Mouse (Mus musculus): ENCODE data around the gene Xlr4c.
"Not testable (repeated sequence)": the region's sequence is repeated elsewhere in the genome, so short reads cannot be mapped to it uniquely, and the experiment has no call there.

Gene Xlr4c

DNA sequence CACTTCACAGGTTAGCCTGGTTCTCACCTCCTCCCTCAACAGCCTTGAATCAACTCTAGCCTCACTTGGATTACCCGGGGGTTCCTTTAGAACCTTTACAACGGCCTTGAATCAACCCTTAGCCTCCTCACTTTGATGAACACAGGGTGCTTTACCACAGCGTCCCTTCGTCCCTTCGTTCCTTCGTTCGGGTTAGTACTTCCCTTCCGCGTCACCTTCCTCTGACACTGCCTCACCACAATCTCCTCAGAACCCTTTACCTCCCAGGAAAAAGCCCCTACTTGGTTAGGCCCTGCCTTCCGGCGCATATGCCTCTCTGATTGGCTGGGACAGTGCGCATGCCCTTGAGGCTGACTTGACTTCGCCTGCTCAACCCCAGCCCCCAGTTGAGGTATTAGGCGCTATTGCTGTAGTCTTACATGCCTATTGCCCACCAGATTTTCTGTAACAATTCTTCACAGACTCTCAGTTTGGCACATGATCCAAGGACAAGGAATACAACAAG lies at the start of gene Xlr4c:
Gene Xlr4c, minus strand, starts transcription at position 310 of the 505 bp plus-strand sequence.
- in situ Hi-C loops (cut with MboI, MseI), result loop anchor here (5.0 kb wide), 1 partner anchor 1699 kb away; no protein-coding TSS in a partner anchor

DNA sequence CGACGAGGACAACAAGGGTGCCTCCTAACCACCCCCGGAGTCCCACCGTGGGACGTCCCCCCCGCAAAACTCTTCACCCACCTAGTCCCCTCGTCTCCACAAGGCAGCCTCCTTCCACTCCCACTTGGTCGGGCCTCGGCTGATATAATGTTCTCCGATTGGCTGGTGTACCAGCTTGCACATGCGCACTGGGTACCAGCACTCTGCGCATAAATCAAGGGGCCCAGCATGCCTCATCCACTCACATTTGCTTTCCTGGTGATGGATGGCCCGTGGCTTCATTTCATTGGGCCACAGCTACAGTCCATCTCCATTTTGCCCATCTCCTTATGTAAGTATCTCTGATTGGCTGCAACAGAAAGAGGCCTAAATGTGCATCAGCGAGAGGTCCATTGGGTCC lies 22.3 kb upstream of the Xlr4c start, which contains the start of gene Xlr3c:
Gene Xlr3c, minus strand, starts transcription at position 121 of the 400 bp plus-strand sequence.
- in situ Hi-C loops (cut with MboI, MseI), result not testable (repeated sequence)

DNA sequence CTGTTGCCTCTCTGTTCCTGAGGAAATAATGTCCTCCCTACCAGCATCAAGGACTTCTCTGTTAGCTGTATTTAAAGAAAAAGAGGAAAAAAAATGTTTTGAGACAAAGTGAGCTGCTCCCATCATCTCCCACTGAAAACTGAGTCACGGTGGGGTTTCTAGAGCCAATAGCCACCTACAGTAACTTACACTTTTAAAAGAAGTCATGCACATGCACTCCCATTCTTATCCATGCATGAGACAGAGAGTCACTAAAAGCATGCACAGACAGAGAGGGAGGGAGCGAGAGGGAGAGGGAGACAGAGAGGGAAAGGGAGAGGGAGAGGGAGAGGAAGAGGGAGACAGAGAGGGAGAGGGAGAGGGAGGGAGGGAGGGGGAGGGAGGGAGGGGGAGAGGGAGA lies 19.5 kb upstream of the Xlr4c start:
- in situ Hi-C loops (cut with MboI, MseI), result loop anchor here (5.0 kb wide), 1 partner anchor 1435 kb away; no protein-coding TSS in a partner anchor

DNA sequence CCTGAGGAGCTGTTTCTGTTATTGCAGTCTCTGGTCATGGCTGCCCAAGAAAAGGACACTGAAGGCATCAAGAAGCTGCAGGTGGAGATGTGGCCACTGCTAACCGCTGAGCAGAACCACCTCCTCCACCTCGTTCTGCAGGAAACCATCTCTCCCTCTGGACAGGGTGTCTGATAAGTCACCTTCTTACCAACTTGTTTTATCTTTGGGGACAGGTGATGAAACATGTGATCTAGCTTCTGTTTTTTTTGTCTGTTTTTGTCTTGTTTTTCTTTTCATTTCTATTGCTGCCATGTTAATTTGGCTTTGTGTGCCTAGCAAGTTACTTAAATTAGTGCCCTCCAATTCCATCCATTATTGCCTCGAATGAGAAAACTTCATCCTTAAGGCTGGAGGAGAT lies 13.6 kb downstream of the Xlr4c start:
- in situ Hi-C loops (cut with MboI, MseI), result no loop called here

DNA sequence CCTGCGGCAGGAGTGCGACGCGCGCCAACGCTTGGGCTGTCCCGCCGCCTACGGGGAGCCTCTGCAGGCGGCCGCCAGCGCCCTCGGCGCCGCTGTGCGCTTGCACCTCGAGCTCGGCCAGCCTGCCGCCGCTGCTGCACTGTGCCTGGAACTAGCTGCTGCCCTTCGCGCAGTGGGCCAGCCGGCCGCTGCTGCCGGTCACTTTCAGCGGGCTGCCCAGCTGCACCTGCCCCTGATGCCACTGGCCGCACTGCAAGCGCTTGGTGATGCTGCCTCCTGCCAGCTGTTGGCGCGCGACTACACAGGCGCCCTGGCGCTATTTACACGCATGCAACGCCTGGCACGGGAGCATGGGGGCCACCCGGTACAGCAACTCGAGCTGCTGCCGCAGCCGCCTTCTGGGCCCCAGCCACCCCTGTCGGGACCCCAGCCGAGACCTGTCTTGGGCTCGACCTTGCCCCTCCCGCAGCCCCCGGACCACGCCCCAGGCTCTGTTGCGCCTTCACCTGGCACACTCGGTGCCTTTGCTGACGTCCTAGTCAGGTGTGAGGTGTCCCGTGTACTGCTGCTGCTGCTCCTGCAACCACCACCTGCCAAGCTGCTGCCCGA lies 14.2 kb downstream of the Xlr4c start:
- in situ Hi-C loops (cut with MboI, MseI), result no loop called here

DNA sequence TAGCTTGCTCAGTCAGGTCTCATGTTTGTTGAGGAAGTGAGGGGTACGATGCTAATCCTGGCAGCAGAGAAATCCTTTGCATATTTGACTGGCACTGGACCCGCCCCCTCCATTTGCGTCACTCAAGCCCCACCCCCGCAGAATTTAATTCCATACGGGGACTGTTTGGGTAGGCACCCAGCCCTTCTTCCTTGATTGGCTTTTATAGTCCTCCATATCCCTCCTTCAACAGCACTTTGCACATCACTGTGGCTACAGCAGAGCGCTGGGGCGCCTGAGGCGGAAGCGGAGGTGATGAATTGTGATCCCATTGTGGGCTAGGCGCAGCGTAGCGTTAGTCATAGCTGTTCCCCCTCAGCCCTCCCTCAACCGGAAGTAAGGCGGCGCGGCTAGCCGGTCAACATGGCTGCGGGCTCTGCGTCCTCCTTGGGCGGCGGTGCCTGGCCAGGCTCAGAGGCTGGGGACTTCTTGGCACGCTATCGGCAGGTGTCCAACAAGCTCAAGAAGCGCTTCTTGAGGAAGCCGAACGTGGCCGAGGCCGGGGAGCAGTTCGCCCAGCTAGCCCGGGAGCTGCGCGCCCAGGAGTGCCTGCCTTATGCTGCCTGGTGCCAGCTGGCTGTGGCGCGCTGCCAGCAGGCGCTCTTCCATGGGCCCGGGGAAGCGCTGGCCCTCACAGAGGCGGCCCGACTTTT lies 14.9 kb downstream of the Xlr4c start, which contains the start of gene F8a:
Gene F8a, plus strand, starts transcription at position 378 of the 692 bp plus-strand sequence.
- in situ Hi-C loops (cut with MboI, MseI), result no loop called here

DNA sequence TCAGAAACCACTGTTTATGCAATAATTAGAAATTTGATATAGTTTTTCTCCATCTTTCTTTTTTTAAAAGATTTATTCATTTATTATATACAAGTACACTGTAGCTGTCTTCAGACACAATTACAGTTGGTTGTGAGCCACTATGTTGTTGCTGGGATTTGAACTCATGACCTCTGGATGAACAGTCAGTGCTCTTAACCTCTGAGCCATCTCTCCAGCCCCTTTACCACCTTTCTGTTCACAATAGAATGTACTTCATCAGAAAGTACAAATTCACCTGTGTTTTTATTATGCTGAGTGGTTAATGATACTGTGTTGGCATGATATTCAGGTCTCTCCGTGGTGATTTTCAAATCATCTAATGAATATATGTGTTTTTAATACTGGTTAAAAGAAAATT lies 17.6 kb downstream of the Xlr4c start:
- in situ Hi-C loops (cut with MboI, MseI), result no loop called here

DNA sequence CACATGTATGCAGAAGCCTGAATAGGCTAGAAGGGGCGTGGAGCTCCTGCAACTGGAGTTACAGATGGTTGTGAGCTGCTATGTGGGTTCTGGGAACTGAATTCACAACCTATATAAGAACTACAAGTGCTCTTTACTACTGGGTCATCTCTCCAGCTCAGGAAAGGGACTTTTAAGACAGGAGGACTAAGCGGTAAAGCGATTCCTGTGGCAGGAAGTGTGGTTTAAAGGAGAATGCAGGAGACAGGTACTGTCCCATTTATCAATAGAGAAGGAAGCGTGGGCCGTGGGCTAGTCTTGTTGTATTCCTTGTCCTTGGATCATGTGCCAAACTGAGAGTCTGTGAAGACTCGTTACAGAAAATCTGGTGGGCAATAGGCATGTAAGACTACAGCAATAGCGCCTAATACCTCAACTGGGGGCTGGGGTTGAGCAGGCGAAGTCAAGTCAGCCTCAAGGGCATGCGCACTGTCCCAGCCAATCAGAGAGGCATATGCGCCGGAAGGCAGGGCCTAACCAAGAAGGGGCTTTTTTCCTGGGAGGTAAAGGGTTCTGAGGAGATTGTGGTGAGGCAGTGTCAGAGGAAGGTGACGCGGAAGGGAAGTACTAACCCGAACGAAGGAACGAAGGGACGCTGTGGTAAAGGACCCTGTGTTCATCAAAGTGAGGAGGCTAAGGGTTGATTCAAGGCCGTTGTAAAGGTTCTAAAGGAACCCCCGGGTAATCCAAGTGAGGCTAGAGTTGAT lies 28.9 kb downstream of the Xlr4c start, which contains the start of gene Xlr4b:
Gene Xlr4b, plus strand, starts transcription at position 515 of the 746 bp plus-strand sequence.
- in situ Hi-C loops (cut with MboI, MseI), result loop anchor here (10.0 kb wide), 1 partner anchor 1731 kb away; no protein-coding TSS in a partner anchor

DNA sequence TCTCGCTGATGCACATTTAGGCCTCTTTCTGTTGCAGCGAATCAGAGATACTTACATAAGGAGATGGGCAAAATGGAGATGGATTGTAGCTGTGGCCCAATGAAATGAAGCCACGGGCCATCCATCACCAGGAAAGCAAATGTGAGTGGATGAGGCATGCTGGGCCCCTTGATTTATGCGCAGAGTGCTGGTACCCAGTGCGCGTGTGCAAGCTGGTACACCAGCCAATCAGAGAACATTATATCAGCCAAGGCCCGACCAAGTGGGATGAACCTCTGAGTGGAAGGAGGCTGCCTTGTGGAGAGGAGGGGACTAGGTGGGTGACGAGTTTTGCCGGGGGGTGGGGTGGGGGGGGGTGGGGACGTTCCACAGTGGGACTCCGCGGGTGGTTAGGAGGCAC lies 51.0 kb downstream of the Xlr4c start, which contains the start of gene Xlr3b:
Gene Xlr3b, plus strand, starts transcription at position 274 of the 400 bp plus-strand sequence.
- in situ Hi-C loops (cut with MboI, MseI), result loop anchor here (5.0 kb wide), 1 partner anchor 1500 kb away; no protein-coding TSS in a partner anchor

Data from T-helper 1 cell (primary cell).